Mouse (Mus musculus) frontal cortex, adult 2 months (tissue): ENCODE results near the gene Spdye4a. TPM values are rescaled to one million over a fixed set of nuclear protein-coding genes. Genes with fewer than 3 reads are reported as not detected.

Experiments
- DNase-seq, 2 experiments: peaks; one replicate each; pipeline ENCODE4 v3.0.0; 2022; ENCODE audit warnings: low spot score in 1 of 2; ENCODE audit errors: extremely low spot score in 1 of 2
- polyA plus RNA-seq: library from polyadenylated mRNA; depleted of rRNA; stranded (reverse); fragments of >200 nt; gene quantifications from 2 replicates; pipeline ENCODE4 v1.2.3, GENCODE M21; 2012; rRNA removed

Spdye4a gene
- not detected in 2 replicates for polyA plus RNA-seq

GRCm38 (mm10) chr5:143226790-143227189 lies at the start of gene Spdye4a:
Gene Spdye4a (minus strand): TSS chr5:143226890.
- no peak for DNase-seq

GRCm38 (mm10) chr5:143275761-143276160 lies 49.1 kb upstream of the Spdye4a start:
- DNase-seq = no peak

DNA sequence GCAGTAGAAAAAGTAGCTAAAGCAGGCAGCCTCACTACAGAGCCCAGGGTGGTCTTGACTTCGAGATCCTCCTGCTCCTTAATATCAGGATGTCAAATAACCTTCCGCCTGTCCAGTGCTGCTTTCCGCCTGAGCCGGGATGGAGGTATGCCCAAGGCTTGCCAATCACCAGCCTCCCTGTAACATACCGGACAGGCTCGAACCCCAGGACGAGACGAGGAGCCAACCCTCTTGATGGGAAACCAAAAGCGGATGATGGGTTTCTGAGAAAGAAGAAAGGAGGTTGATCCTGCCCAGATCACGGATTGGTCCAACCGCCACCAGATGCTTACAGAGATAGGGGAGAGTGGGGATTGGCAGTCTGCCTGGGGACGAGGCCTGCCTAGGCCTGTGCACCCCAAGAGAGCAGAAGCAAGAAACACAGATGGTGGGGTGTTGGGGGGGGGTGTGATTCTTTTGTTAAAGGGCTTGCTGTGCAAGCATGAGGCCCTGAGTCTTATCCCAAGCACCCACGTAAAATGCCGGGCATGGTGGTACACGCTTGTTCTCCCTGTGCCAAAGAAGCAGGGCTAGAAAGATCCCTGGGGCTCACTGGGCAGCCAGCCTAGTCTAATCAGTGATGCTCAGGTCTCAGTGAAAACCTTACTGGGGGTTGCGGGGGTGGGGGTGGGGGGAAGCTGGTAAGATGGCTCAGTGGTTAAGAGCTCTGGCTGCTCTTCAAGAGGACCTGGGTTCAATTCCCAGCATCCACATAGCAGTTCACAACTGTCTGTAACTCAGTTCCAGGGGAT lies 46.0 kb upstream of the Spdye4a start:
- DNase-seq = no peak

GRCm38 (mm10) chr5:143272108-143272507 lies 45.4 kb upstream of the Spdye4a start:
- no peak for DNase-seq

DNA sequence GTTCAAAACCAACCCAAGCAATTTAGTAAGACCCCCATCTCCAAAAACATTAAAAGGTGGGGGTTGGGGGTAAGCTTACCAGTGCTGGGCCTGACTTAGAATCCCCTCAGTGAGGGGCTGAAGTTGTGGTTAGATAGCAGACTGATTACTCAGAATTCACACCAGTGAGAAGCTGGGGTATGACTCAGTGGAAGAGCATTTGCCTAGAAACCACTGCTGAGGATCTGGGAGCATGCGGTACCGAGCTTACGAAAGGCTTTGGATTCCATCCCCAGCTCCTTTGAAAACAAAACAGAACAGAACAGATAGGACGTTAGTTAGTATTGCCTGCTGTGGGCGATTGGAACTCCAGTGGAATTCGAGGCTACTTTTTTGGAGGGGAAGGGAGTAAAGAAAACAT lies 45.0 kb upstream of the Spdye4a start:
- no peak for DNase-seq

GRCm38 (mm10) chr5:143270151-143270519 lies 43.4 kb upstream of the Spdye4a start:
- DNase-seq = no peak

DNA sequence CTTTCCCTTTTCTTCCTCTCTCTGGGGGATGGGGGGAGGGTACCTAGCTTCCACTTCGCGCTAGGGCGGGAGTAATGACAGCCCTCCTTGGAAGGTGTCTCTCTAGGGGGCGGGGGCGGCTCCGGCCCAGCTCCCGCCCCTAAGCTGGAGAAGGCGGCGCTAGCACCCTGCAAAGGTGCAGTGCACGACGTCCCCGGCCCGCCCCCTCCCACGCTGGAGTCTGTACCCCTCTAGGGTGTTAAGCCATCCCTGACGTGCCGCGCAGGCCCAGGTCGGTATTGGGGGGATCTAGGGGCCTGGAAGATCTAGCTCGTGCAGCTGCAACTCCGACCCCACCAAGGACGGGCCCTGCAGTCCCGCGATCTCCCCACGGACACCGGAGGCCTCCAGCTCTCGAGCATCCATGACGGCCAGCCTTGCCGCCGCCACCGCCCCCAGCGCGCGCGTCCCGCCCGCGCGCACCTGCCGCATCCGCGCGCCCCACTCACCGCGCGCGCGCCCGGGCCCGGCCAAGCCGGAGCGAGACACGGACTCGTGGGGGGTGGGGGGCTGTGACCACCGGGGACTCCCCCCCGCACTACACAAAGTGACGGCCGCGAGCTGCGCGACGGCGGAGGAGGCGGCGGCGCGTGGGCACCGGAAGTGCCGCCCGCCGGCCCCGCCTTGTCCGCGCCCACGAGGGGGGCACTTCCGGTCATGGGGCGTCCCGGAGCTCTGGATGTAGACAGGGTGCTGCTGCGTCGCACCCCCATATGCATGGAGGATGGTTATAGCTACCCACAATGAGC lies 42.9 kb upstream of the Spdye4a start, which contains the start of gene Zfp316:
Gene Zfp316 (minus strand): TSS at position 660 of the 788 bp plus-strand sequence.
- peak in 1 of 2 experiments; percentile 71 for DNase-seq

GRCm38 (mm10) chr5:143268985-143269362 lies 42.3 kb upstream of the Spdye4a start:
- DNase-seq = no peak

GRCm38 (mm10) chr5:143266794-143267193 lies 40.1 kb upstream of the Spdye4a start:
- no peak for DNase-seq

DNA sequence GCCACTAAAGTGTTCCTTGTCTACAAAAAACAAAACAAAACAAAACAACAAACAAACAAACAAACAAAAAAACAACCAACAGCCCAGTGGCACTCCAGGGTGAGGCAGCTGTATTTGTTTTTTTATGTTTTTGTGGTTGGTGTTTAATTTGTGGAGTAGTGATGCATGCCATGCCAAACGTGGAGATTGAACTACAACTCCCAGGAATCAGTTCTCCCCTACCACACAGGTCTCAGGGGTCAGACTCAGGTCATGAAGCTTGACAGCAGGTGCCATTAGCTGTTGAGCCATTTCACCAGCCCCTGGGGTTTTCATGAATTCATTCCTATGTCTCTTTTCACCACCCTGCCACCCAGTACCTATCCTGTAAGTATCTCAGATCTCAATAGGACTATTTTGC lies 38.7 kb upstream of the Spdye4a start:
- no peak for DNase-seq

DNA sequence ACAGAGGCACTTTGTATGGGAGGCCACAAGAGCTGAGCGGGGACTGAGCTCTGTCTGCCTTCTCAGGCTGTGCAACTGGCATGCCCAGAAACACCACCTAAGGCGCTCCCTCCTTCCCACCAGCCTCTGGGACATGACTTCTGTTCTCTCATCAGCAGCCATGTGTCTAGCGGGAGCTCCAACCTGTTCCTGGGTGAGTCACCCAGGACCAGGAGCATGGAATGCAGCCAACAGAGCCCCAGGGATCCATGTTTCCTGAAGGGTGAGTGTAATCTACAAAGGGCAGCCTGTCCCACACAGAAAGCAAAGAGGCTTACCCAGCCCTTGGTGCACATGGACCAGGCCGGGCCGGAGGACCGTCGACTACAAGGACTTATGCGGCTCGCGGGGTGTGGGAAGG lies 38.0 kb upstream of the Spdye4a start:
- peak in 1 of 2 experiments; percentile 43 for DNase-seq

DNA sequence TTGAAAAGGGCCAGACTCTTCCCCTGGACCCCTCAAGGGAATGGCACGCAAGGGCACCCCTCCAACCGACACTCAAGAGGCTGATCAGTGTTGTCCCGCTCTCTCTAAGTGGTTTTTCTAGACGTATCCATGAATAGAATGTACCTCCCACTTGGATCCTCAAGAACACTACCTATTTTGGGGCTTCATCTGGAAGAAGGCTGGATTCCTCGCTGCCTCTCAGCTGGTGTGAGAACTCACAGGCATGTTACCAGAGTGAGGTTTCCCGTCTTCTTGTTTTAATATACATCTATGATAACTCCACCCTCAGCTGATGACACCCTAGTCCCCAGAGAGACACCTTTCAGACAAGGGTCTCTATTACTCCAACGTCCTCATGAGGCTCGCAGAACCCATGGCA lies 34.9 kb upstream of the Spdye4a start:
- DNase-seq = peak; percentile 58 to 73

DNA sequence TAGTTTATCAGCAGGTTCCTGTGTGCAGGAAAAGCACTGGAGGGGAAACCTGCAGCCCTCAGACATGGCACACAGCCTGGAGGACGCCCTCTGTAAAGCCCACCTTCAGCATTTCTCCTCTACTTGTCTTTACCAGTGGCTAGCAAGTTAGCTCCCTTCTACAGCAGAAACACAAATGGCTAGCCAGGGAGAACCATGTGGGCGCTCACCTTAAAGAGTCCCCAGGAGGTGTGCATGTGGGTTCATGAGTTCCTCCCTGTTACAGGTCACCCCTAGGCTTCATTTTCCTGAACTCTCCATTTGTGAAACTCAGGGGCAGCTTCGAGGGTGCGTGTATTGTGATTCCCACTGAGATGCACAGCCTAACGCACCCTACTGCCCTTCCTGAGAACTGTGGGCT lies 29.1 kb upstream of the Spdye4a start:
- no peak for DNase-seq

- DNase-seq = no peak
These were observed 28.4 kb upstream of the Spdye4a start for GRCm38 (mm10) chr5:143255131-143255519.

GRCm38 (mm10) chr5:143254487-143255130 lies 27.9 kb upstream of the Spdye4a start:
- no peak for DNase-seq

DNA sequence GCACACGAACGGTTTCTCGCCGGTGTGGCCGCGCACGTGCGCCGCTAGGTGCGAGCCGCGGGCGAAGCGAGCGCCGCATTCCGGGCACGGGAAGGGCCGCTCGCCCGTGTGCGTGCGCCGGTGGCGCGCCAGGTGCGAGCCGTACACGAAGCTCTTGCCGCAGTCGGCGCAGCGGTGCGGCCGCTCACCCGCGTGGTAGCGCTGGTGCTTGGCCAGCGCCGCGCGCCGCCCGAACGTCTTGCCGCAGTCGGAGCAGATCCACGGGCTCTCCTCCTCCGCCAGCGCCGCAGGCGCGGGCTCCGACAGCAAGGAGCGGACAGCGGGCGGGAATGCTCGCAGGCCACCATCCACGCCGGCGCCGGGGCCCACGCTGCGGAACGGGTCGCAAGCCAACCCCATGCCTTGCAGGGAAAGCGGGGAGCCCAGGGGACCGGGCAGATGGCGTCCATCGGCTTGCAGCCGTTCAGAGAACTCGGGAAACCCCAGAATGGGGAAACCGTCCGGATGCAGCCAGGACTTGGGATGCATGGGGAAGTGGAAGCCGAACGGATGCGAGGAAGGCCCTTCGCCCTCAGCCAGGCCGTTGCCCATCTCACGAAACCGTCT lies 27.3 kb upstream of the Spdye4a start:
- DNase-seq = no peak

DNA sequence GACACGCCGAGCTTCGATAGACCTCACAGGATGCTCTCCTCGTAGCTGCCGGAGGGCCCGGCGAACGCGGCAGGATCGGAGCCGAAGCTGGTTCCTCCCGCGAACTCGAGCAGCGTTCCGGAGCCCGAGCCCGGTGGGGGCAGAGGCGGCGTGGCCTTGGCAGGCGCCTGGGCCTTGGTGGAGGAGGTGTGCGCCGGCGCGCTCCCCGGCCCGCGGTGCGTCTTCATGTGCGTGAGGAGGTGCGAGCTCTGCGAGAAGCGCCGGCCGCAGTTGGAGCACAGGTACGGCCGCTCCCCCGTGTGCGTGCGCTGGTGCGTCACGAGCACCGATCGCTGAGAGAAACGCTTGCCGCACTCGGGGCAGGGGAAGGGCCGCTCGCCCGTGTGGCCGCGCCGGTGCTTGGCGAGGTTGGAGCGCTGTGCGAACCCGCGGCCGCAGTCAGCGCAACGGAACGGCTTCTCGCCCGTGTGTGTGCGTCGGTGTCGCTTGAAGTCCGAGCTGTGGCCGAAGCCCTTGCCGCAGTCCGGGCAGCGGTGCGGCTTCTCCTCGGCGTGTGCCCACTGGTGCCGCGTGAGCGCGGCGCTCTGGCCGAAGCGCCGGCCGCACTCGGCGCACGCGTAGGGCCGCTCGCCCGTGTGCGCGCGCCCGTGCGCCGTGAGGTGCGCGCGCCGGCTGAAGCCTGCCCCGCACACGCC lies 26.6 kb upstream of the Spdye4a start:
- DNase-seq = no peak

GRCm38 (mm10) chr5:143252791-143253185 lies 26.1 kb upstream of the Spdye4a start:
- DNase-seq = no peak

- no peak for DNase-seq
These were observed 25.3 kb upstream of the Spdye4a start for GRCm38 (mm10) chr5:143252039-143252438.

GRCm38 (mm10) chr5:143244926-143245325 lies 18.2 kb upstream of the Spdye4a start:
- no peak for DNase-seq
